Mouse (Mus musculus) liver, postnatal 0 days (tissue): ENCODE data around the gene Ptger3. TPM values are rescaled to one million over a fixed set of nuclear protein-coding genes. Genes with fewer than 3 reads are reported as not detected.

Experiments
- ATAC-seq: fragments of 200-750 bp; cut with Nextera tagmentation; 2 replicates; pipeline ENCODE4 v1.8.0; 2017; ENCODE audit warnings: mild to moderate bottlenecking, moderate library complexity
- DNase-seq: peaks from one replicate; pipeline ENCODE4 v3.0.0-alpha.2; 2016
- H3K27ac ChIP-seq: fragments of 300-500 bp; sonication (generic); 2 replicates; pipeline ENCODE4 v1.5.1; 2014; ENCODE audit warnings: antibody characterized with exemption, moderate library complexity, mild to moderate bottlenecking, low read depth
- H3K27me3 ChIP-seq: fragments of 300-500 bp; sonication (generic); 2 replicates; pipeline ENCODE4 v1.6.1; 2014; ENCODE audit warnings: low read length, control low read depth, mixed read lengths; ENCODE audit not compliant: insufficient read depth
- H3K36me3 ChIP-seq: fragments of 300-500 bp; sonication (generic); replicated peaks from 2 replicates; pipeline ENCODE4 v1.6.1; 2014; ENCODE audit warnings: mild to moderate bottlenecking, control low read depth, low read length, moderate library complexity, mixed read lengths; ENCODE audit not compliant: insufficient read depth
- H3K4me1 ChIP-seq: fragments of 300-500 bp; sonication (generic); 2 replicates; pipeline ENCODE4 v1.6.1; 2014; ENCODE audit warnings: antibody characterized with exemption, mild to moderate bottlenecking, control low read depth; ENCODE audit not compliant: insufficient read depth
- H3K4me2 ChIP-seq: fragments of 300-500 bp; sonication (generic); 2 replicates; pipeline ENCODE4 v1.6.1; 2014; ENCODE audit warnings: low read depth, mild to moderate bottlenecking, low read length, moderate library complexity, mixed read lengths
- H3K4me3 ChIP-seq: fragments of 300-500 bp; sonication (generic); 2 replicates; pipeline ENCODE4 v1.5.1; 2014; ENCODE audit warnings: low read depth, low read length
- H3K9ac ChIP-seq: fragments of 300-500 bp; sonication (generic); replicated peaks from 2 replicates; pipeline ENCODE4 v1.6.1; 2014; ENCODE audit warnings: mild to moderate bottlenecking, moderate library complexity
- H3K9me3 ChIP-seq: fragments of 300-500 bp; sonication (generic); 2 replicates; pipeline ENCODE4 v1.6.1; 2016; ENCODE audit warnings: mild to moderate bottlenecking, control low read depth, low read length, mixed read lengths
- CTCF ChIP-seq: sonication (generic); IDR thresholded peaks from 2 replicates; pipeline ENCODE4 v1.5.1; 2016; ENCODE audit warnings: antibody characterized with exemption, low read depth
- EP300 ChIP-seq: IDR thresholded peaks from 2 replicates; pipeline ENCODE4 v1.6.1; 2016; ENCODE audit warnings: antibody characterized with exemption, low read depth, mild to moderate bottlenecking
- WGBS: fragments of 180-500 bp; shearing (Covaris S2); extraction: QIAGEN DNeasy Blood & Tissue Kit; methylation state at CpG from one replicate; pipeline ENCODE4 v1.1.7; 2014; ENCODE audit not compliant: insufficient replicate concordance; 5-methylcytosine and 5-hydroxymethylcytosine counted together
- polyA plus RNA-seq: library from polyadenylated mRNA; unstranded; fragments of >200 nt; fragmentation: Nextera tagmentation; extraction: Ambion mirVana; gene quantifications from 2 replicates; pipeline ENCODE4 v1.2.1, GENCODE M21; 2015

Gene Ptger3
- polyA plus RNA-seq, 1 experiment from 2014 or later: 4.7 TPM

- ATAC-seq: no peak
These were observed 70.6 kb downstream of the Ptger3 start for GRCm38 (mm10) chr3:157637341-157637740.

DNA sequence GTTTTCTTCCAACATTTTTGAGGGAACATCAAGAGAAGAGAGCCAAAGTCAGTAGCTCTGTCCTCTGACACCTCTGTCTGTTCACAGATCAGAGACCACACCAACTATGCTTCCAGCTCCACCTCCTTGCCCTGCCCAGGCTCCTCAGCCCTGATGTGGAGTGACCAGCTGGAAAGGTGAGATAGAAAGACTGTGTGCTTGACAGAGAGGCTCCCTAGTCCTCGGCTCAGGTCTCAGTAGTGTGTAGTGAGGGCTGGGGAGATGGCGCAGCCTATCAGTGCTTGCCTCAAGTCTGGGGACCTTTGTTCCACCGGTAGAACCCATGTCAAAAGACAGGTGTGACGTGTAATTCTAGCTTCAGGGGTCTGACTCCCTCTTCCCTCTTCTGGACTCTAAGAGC, 74.9 kb downstream of the Ptger3 start:
- Histone ChIP-seq H3K4me2 (no peak overlapping the region), H3K27ac (no peak overlapping the region), H3K9ac (no peak overlapping the region), H3K4me3 (no peak overlapping the region), H3K9me3 (no peaks in the 10 kb centered on the region), H3K27me3 (no peaks in the 10 kb centered on the region), H3K4me1 (0 out of 2 replicates have a peak, but pooled peaks cover 2% of the 10 kb centered on the region), H3K36me3 (no peaks in the 10 kb centered on the region)
- ATAC-seq (no peak), DNase-seq (no peak)
- WGBS: 74% methylated on average over 4 of the region's 4 CpGs
- TF ChIP-seq CTCF (no peak), EP300 (no peak)

More at GRCm38 (mm10) chr3:157637341-157637740, 70.6 kb downstream of the Ptger3 start:
- H3K27ac ChIP-seq: peak overlapping the region; percentile 22; the same call in 1 of the 2 replicates
- no peaks in the 10 kb centered on the region for H3K9me3 ChIP-seq
- 46% methylated on average over 2 of the region's 2 CpGs for WGBS
- no peaks in the 10 kb centered on the region for H3K36me3 ChIP-seq
- H3K9ac ChIP-seq: no peak overlapping the region
- H3K27me3 ChIP-seq: no peaks in the 10 kb centered on the region
- 0 out of 2 replicates have a peak, but pooled peaks cover 9% of the 10 kb centered on the region for H3K4me1 ChIP-seq
- H3K4me2 ChIP-seq: peak overlapping the region; percentile 14; the same call in 1 of the 2 replicates
- DNase-seq: no peak
- TF ChIP-seq EP300 (no peak), CTCF (no peak)
- H3K4me3 ChIP-seq: no peak overlapping the region

DNA sequence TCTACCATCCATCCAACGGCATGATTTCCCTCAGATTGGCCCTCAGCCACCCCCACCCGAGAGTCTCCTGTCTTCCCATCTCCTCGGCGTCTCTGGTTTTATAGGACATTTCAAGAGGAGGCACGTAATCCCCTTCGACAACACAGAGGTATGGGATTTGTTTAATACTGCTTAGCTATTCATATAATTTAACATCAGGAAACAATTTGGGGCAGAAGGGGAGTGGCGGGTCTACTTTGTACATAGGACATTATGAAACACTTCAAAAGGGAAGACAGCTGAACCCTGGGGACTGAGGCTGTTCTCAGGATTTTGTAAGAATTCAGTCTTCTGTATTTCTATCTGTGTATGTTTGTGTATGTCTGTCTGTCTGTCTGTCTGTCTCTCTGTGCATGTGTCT, 94.9 kb downstream of the Ptger3 start:
- DNase-seq (no peak), ATAC-seq (no peak)
- no peak for TF ChIP-seq EP300
- TF ChIP-seq CTCF: no peak
- Histone ChIP-seq H3K9me3 (no peaks in the 10 kb centered on the region), H3K4me3 (no peak overlapping the region), H3K27ac (no peak overlapping the region), H3K27me3 (no peaks in the 10 kb centered on the region), H3K36me3 (no peaks in the 10 kb centered on the region), H3K4me2 (no peak overlapping the region), H3K9ac (no peak overlapping the region), H3K4me1 (no peaks in the 10 kb centered on the region)
- WGBS: 76% methylated on average over 7 of the region's 7 CpGs

DNA sequence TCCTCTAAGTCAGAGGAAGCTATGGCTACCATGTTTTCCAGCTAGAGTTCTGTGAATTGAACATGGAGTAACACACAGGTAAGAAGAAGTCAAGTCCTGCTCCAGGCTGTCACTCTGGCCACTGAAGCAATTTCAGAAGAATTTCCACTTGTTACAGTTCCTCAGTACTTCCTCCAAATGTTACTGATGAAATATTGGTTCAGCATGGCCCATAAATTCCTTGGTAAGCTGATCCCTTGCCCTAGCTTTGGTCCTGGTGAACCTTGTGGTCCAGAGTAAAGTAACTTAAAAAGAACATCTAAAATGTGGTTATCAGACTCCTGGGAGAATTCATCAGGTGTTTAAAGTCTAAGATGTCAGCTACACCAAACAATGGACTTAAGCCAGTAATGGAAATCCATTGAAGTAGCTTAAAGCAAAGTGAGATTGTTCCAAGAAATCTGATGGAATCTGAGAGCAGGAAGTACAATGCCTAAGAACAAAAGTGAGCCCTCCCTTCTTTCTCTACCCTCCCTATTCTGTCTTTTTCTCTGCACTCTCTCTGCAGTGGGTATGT, 97.9 kb downstream of the Ptger3 start:
- no peaks in the 10 kb centered on the region for H3K9me3 ChIP-seq

DNA sequence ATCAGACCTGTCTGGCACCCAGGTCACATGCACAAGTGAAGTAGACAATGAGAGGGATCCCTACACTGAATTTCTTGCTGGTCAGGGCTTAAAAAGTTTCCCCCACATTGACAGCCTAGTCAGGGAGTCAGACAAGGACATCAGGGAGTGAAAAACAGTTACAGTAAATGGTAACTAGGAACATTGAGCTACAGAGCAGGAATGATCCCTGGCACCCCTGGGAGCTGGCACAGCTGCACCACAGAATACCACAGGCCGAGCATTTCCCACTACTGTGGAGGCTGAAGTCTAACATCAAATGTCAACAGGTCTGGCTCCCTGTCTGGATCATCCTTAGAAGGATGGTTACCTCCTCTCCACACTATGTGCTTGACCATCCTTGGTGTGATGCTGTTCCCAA, 98.8 kb downstream of the Ptger3 start:
- 47% methylated on average over 1 of the region's 1 CpGs for WGBS
- H3K27me3 ChIP-seq: no peaks in the 10 kb centered on the region
- no peak for DNase-seq
- no peak for TF ChIP-seq CTCF
- TF ChIP-seq EP300: no peak
- no peaks in the 10 kb centered on the region for H3K9me3 ChIP-seq
- H3K27ac ChIP-seq: no peak overlapping the region
- no peaks in the 10 kb centered on the region for H3K36me3 ChIP-seq
- no peak for ATAC-seq
- no peaks in the 10 kb centered on the region for H3K4me1 ChIP-seq
- no peak overlapping the region for H3K4me2 ChIP-seq
- H3K9ac ChIP-seq: no peak overlapping the region
- no peak overlapping the region for H3K4me3 ChIP-seq

More for the DNA sequence above, 97.9 kb downstream of the Ptger3 start:
- Histone ChIP-seq H3K4me1 (no peaks in the 10 kb centered on the region), H3K4me2 (no peak overlapping the region), H3K4me3 (no peak overlapping the region), H3K9ac (no peak overlapping the region), H3K36me3 (no peaks in the 10 kb centered on the region), H3K27me3 (no peaks in the 10 kb centered on the region), H3K27ac (no peak overlapping the region)
- DNase-seq (no peak), ATAC-seq (no peak)
- TF ChIP-seq CTCF (no peak), EP300 (no peak)

GRCm38 (mm10) chr3:157666142-157666541, 99.5 kb downstream of the Ptger3 start:
- no peaks in the 10 kb centered on the region for H3K4me1 ChIP-seq
- 65% methylated on average over 2 of the region's 2 CpGs for WGBS
- TF ChIP-seq CTCF: no peak
- TF ChIP-seq EP300: no peak
- no peak for ATAC-seq
- H3K9me3 ChIP-seq: no peaks in the 10 kb centered on the region
- H3K4me3 ChIP-seq: no peak overlapping the region
- DNase-seq: no peak
- H3K9ac ChIP-seq: no peak overlapping the region
- no peaks in the 10 kb centered on the region for H3K36me3 ChIP-seq
- H3K27ac ChIP-seq: no peak overlapping the region
- H3K27me3 ChIP-seq: no peaks in the 10 kb centered on the region
- no peak overlapping the region for H3K4me2 ChIP-seq
